Mouse (Mus musculus): ENCODE data around the gene Cbarp.
A peak's percentile ranks its signal among the peaks of the same experiment; 100 is the strongest.

The Cbarp gene

GRCm38 (mm10) chr10:80156002-80156751, 15.5 kb upstream of the Cbarp start:
- DNase-seq: peak; percentile 28

- peak; percentile 31 for DNase-seq
Measured at GRCm38 (mm10) chr10:80155277-80155676, 14.6 kb upstream of the Cbarp start.

- DNase-seq: peak; percentile 13
Measured at GRCm38 (mm10) chr10:80154384-80154783, 13.7 kb upstream of the Cbarp start.

- DNase-seq: peak; percentile 62
Measured at GRCm38 (mm10) chr10:80153713-80154112, 13.1 kb upstream of the Cbarp start.

GRCm38 (mm10) chr10:80152873-80153260, 12.2 kb upstream of the Cbarp start:
- peak; percentile 84 for DNase-seq

- peak; percentile 80 for DNase-seq
Measured at GRCm38 (mm10) chr10:80152071-80152872, 11.6 kb upstream of the Cbarp start.

- DNase-seq: peak; percentile 88
Measured at GRCm38 (mm10) chr10:80151211-80152034, 10.8 kb upstream of the Cbarp start.

- DNase-seq: peak; percentile 85
Measured at GRCm38 (mm10) chr10:80150226-80151210, 9.9 kb upstream of the Cbarp start.

- peak; percentile 99 for DNase-seq
Measured at GRCm38 (mm10) chr10:80149291-80150225, 8.9 kb upstream of the Cbarp start.

- peak; percentile 97 for DNase-seq
Measured at GRCm38 (mm10) chr10:80148610-80149290, 8.1 kb upstream of the Cbarp start.

- DNase-seq: peak; percentile 93
Measured at GRCm38 (mm10) chr10:80147719-80148601, 7.3 kb upstream of the Cbarp start, which contains the start of gene Midn. Gene Midn (plus strand): TSS chr10:80148272.

GRCm38 (mm10) chr10:80147146-80147718, 6.6 kb upstream of the Cbarp start:
- no peak for DNase-seq

- DNase-seq: peak; percentile 58
Measured at GRCm38 (mm10) chr10:80146568-80147011, 6.0 kb upstream of the Cbarp start.

GRCm38 (mm10) chr10:80145896-80146295, 5.3 kb upstream of the Cbarp start:
- peak; percentile 76 for DNase-seq

- peak; percentile 89 for DNase-seq
Measured at GRCm38 (mm10) chr10:80144864-80145838, 4.5 kb upstream of the Cbarp start.

GRCm38 (mm10) chr10:80144159-80144558, 3.5 kb upstream of the Cbarp start:
- DNase-seq: no peak

- no peak for DNase-seq
Measured at GRCm38 (mm10) chr10:80143664-80144063, 3.0 kb upstream of the Cbarp start.
